Comparison of ENCODE assay signal across 21 mouse cellular contexts in genomic region chr3:140111414-140112172, GRCm38 (mm10).
DNase-seq lines count a peak whose midpoint lies in the region; ATAC-seq and TF ChIP-seq lines count a peak whose summit lies in the region.
"Had no signal": no experiment of that assay in that cellular context is flagged by ENCODE, and none has a peak within 500 bp of the region (broad histone marks: within the 10 kb centered on the region; RNA-seq: fewer than 3 reads in every experiment).

No protein-coding gene starts in this region.

- peak; percentile 6 for DNase-seq in embryo, embryonic 10.5 days (ENCODE audit: low spot score)
- no peak for DNase-seq in embryo, embryonic 9.5 days (ENCODE audit: extremely low spot score)
- peak; percentile 4 for DNase-seq in kidney, postnatal 0 days (ENCODE audit: low spot score)
- no peak for DNase-seq in natural killer cell, adult 2 months (ENCODE audit: low spot score in 2 of 2)
- DNase-seq in left cerebral cortex, postnatal 25 days (ENCODE audit: low spot score in 2 of 2), result no peak
- DNase-seq: adrenal gland, postnatal 10 days; B cell, adult 2 months; cerebellum, adult 11-12 months; cerebellum, adult 9-10 months; cerebellum, postnatal 25 days; gastrocnemius, postnatal 36 days; heart, adult 11 months; heart, postnatal 36 days had no signal

- ATAC-seq in kidney, postnatal 0 days (replicated peaks; ENCODE audit: low FRiP score, low read depth), result no peak
- no peak for ATAC-seq in kidney, embryonic 15.5 days (replicated peaks; ENCODE audit: low FRiP score)
- ATAC-seq in forebrain, embryonic 13.5 days, result peak; percentile 77
- ATAC-seq: CD4-positive, CD25-positive, alpha-beta regulatory T cell, adult 4 months; intestine, embryonic 16.5 days had no signal

- intact Hi-C loops in left cerebral cortex, postnatal 25 days (cut with DNase I), result no loop called here

- no peak overlapping the region for H3K27ac ChIP-seq in kidney, postnatal 0 days
- H3K27ac ChIP-seq in kidney, embryonic 15.5 days, result no peak overlapping the region
- no peak overlapping the region for H3K27ac ChIP-seq in forebrain, embryonic 13.5 days
- H3K27ac ChIP-seq: embryonic facial prominence, embryonic 12.5 days; heart, embryonic 13.5 days; hindbrain, embryonic 15.5 days had no signal

- WGBS in kidney, postnatal 0 days, result 74% methylated on average over 9 of the region's 9 CpGs
- 71% methylated on average over 9 of the region's 9 CpGs for WGBS in kidney, embryonic 15.5 days
- WGBS in forebrain, embryonic 13.5 days, result 55% methylated on average over 9 of the region's 9 CpGs

- no peak overlapping the region for H3K9ac ChIP-seq in kidney, postnatal 0 days (ENCODE audit: low read depth, low read length)
- H3K9ac ChIP-seq in kidney, embryonic 15.5 days, result no peak overlapping the region
- H3K9ac ChIP-seq in forebrain, embryonic 13.5 days, result no peak overlapping the region
- H3K9ac ChIP-seq: embryonic facial prominence, embryonic 12.5 days; heart, embryonic 13.5 days; hindbrain, embryonic 15.5 days had no signal

- no peaks in the 10 kb centered on the region for H3K9me3 ChIP-seq in kidney, postnatal 0 days (replicated peaks; ENCODE audit: low read length)
- H3K9me3 ChIP-seq in kidney, embryonic 15.5 days (replicated peaks), result no peaks in the 10 kb centered on the region
- H3K9me3 ChIP-seq in forebrain, embryonic 13.5 days (replicated peaks), result no peaks in the 10 kb centered on the region
- H3K9me3 ChIP-seq: embryonic facial prominence, embryonic 12.5 days; G1E; heart, embryonic 13.5 days; hindbrain, embryonic 15.5 days had no signal

- no peaks in the 10 kb centered on the region for H3K27me3 ChIP-seq in kidney, postnatal 0 days (ENCODE audit: insufficient read depth, low read length)
- H3K27me3 ChIP-seq in kidney, embryonic 15.5 days, result no peaks in the 10 kb centered on the region
- H3K27me3 ChIP-seq in forebrain, embryonic 13.5 days, result no peaks in the 10 kb centered on the region
- H3K27me3 ChIP-seq: embryonic facial prominence, embryonic 12.5 days; heart, embryonic 13.5 days; hindbrain, embryonic 15.5 days had no signal

- no peak overlapping the region for H3K4me3 ChIP-seq in kidney, postnatal 0 days (replicated peaks; ENCODE audit: low read depth, low read length)
- H3K4me3 ChIP-seq in kidney, embryonic 15.5 days (replicated peaks), result no peak overlapping the region
- H3K4me3 ChIP-seq in forebrain, embryonic 13.5 days, result no peak overlapping the region
- H3K4me3 ChIP-seq: embryonic facial prominence, embryonic 12.5 days; heart, embryonic 13.5 days; hindbrain, embryonic 15.5 days had no signal

- TF ChIP-seq CTCF in kidney, postnatal 0 days (IDR thresholded peaks at IDR 0.05; ENCODE audit: low read depth), result no peak

- H3K4me1 ChIP-seq in kidney, postnatal 0 days (replicated peaks; ENCODE audit: insufficient read depth, low read length), result no peaks in the 10 kb centered on the region
- H3K4me1 ChIP-seq in kidney, embryonic 15.5 days, result 0 out of 2 replicates have a peak, but pooled peaks cover 4% of the 10 kb centered on the region
- no peaks in the 10 kb centered on the region; the same call in 1 of the 2 replicates for H3K4me1 ChIP-seq in forebrain, embryonic 13.5 days
- H3K4me1 ChIP-seq: embryonic facial prominence, embryonic 12.5 days; heart, embryonic 13.5 days; hindbrain, embryonic 15.5 days had no signal

- H3K4me2 ChIP-seq in kidney, postnatal 0 days (ENCODE audit: low read length), result no peak overlapping the region
- H3K4me2 ChIP-seq in kidney, embryonic 15.5 days, result no peak overlapping the region
- H3K4me2 ChIP-seq in forebrain, embryonic 13.5 days, result no peak overlapping the region
- H3K4me2 ChIP-seq: embryonic facial prominence, embryonic 12.5 days; heart, embryonic 13.5 days; hindbrain, embryonic 15.5 days had no signal

- H3K36me3 ChIP-seq in kidney, postnatal 0 days (ENCODE audit: insufficient read depth, low read length), result no peaks in the 10 kb centered on the region
- no peaks in the 10 kb centered on the region for H3K36me3 ChIP-seq in kidney, embryonic 15.5 days
- no peaks in the 10 kb centered on the region for H3K36me3 ChIP-seq in forebrain, embryonic 13.5 days (ENCODE audit: poor library complexity, severe bottlenecking)
- H3K36me3 ChIP-seq: embryonic facial prominence, embryonic 12.5 days; G1E; heart, embryonic 13.5 days; hindbrain, embryonic 15.5 days had no signal

Comparison
In these comparisons a context has a peak if more than half of its experiments do, and no peak if none do; other contexts are left out.
1. DNase-seq: peak in embryo, embryonic 10.5 days (single experiment) and kidney, postnatal 0 days (single experiment); none in embryo, embryonic 9.5 days (single experiment), natural killer cell, adult 2 months (0 of 2) and left cerebral cortex, postnatal 25 days (0 of 2).